Mouse (Mus musculus) limb, embryonic 12.5 days (tissue): ENCODE results near the gene Tulp4. TPM values are rescaled to one million over a fixed set of nuclear protein-coding genes. Genes with fewer than 3 reads are reported as not detected.

ENCODE experiments used
- ATAC-seq: fragments of 200-750 bp; cut with Nextera tagmentation; 2 replicates; pipeline ENCODE4 v1.8.0; 2017; ENCODE audit warnings: low read depth, moderate TSS enrichment; ENCODE audit not compliant: insufficient number of reproducible peaks, insufficient read depth, low FRiP score, low TSS enrichment
- H3K27ac ChIP-seq: fragments of 300-500 bp; sonication (generic); 2 replicates; pipeline ENCODE4 v1.5.1; 2016; ENCODE audit warnings: mild to moderate bottlenecking, moderate library complexity
- H3K27me3 ChIP-seq: fragments of 300-500 bp; sonication (generic); 2 replicates; pipeline ENCODE4 v1.6.1; 2016; ENCODE audit warnings: mild to moderate bottlenecking, moderate library complexity
- H3K36me3 ChIP-seq: fragments of 300-500 bp; sonication (generic); 2 replicates; pipeline ENCODE4 v1.6.1; 2016; ENCODE audit warnings: mild to moderate bottlenecking, moderate library complexity
- H3K4me1 ChIP-seq: fragments of 300-500 bp; sonication (generic); replicated peaks from 2 replicates; pipeline ENCODE4 v1.6.1; 2016
- H3K4me2 ChIP-seq: fragments of 300-500 bp; sonication (generic); 2 replicates; pipeline ENCODE4 v1.6.1; 2016; ENCODE audit warnings: mild to moderate bottlenecking, moderate library complexity
- H3K4me3 ChIP-seq: fragments of 300-500 bp; sonication (generic); replicated peaks from 2 replicates; pipeline ENCODE4 v1.5.1; 2016; ENCODE audit warnings: mild to moderate bottlenecking
- H3K9ac ChIP-seq: fragments of 300-500 bp; sonication (generic); replicated peaks from 2 replicates; pipeline ENCODE4 v1.6.1; 2016; ENCODE audit warnings: mild to moderate bottlenecking, moderate library complexity
- H3K9me3 ChIP-seq: fragments of 300-500 bp; sonication (generic); 2 replicates; pipeline ENCODE4 v1.6.1; 2016; ENCODE audit warnings: mild to moderate bottlenecking, moderate library complexity
- WGBS: fragments of 180-500 bp; shearing (Covaris S2); methylation state at CpG from one replicate; pipeline ENCODE4 v1.1.7; 2016; 5-methylcytosine and 5-hydroxymethylcytosine counted together
- polyA plus RNA-seq: library from polyadenylated mRNA; unstranded; fragments of >200 nt; fragmentation: Nextera tagmentation; extraction: Ambion mirVana; gene quantifications from 2 replicates; pipeline ENCODE4 v1.2.1, GENCODE M21; 2016

Tulp4 gene
- 93.0 and 103 TPM in 2 replicates for polyA plus RNA-seq

DNA sequence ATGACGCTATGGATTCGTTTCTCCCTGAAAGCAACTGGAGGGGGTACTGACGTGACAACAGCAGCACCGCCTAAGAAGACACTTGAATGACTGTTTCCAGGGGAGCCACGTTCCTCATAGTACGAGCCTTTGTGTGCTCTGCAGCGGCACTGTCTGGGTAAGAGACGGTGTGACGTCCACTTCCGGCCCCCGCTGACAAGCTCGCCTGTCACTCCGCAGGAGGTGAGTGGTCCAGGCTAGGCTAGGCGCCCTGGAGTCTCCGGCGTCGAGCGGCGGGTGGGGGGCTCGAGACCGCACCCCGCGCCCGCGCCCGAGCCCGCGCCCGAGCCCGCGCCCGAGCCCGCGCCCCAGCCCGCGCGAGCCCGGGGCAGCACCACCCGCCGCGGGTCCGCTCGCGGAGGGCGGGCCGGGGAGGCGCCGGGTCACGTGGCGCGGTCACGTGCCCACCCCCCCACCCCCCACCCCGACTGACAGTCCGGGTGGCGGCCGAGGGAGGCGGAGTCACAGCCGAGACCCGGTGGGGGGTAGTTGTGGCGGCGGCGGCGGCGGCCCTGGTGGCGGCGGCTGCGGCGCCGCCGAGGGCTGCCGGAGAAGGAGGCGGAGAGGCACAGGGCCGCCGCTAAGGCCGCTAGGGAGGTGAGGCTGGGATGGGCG is at the start of gene Tulp4:
TSS of gene Tulp4 (plus strand) at position 77 of the 654 bp plus-strand sequence.
- Histone ChIP-seq H3K9ac (peak within 1 kb of the TSS; percentile 96), H3K36me3 (peaks cover 17% of the 10 kb centered on the region), H3K27ac (peak within 1 kb of the TSS; percentile 95), H3K4me3 (peak within 1 kb of the TSS; percentile 85), H3K4me1 (peaks cover 23% of the 10 kb centered on the region), H3K4me2 (peak within 1 kb of the TSS; percentile 72), H3K9me3 (no peaks in the 10 kb centered on the region), H3K27me3 (peaks cover 4% of the 10 kb centered on the region; the same call in 1 of the 2 replicates)
- WGBS: 2% methylated on average over 36 of the region's 76 CpGs
- peak; percentile 94 for ATAC-seq

DNA sequence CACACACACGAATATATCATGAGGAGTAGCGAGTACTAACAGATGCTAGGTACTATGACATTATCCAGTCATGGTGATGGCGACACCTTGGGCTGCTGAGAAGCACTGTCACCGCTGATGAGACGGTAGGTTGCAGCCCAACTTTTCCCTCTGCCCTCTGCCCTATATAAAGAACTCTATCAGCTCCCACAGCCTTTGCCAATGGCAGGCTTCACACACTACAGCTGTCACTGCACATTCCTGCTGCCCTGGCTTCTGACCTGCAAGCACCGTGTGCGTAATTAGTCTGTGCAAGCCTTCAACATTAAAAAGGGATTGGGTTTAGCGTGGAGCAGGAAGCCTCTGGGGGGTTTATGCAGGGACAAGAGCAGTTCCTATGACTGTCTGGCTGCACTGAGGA is 43.4 kb upstream of the Tulp4 start:
- H3K4me3 ChIP-seq: no peak overlapping the region
- no peaks in the 10 kb centered on the region for H3K4me1 ChIP-seq
- H3K27me3 ChIP-seq: no peaks in the 10 kb centered on the region
- H3K9ac ChIP-seq: no peak overlapping the region
- H3K36me3 ChIP-seq: peaks cover 36% of the 10 kb centered on the region
- no peak for ATAC-seq
- H3K9me3 ChIP-seq: no peaks in the 10 kb centered on the region
- H3K4me2 ChIP-seq: no peak overlapping the region
- no peak overlapping the region for H3K27ac ChIP-seq
- WGBS: 76% methylated on average over 8 of the region's 8 CpGs

DNA sequence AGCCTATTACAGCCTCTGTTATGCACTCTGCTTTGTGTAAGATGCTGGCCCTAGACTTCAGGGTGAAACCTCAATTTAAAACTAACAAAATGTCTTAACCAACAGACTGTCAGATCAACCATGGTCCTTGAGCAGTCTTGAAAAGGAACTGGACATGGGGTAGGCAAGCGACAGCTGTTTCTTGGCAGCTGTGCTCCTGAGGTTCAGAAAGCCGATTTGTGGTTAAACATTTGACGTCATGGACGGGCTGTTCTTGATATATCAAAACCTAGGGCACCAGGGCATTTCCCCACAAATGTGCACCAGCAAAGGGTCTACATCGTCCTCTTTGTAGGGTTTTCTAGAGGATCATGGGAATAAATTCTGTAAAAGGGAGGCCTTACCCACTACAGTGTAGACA is 42.7 kb upstream of the Tulp4 start:
- Histone ChIP-seq H3K4me3 (no peak overlapping the region), H3K27me3 (no peaks in the 10 kb centered on the region), H3K27ac (no peak overlapping the region), H3K4me2 (no peak overlapping the region), H3K9ac (no peak overlapping the region), H3K36me3 (peaks cover 36% of the 10 kb centered on the region), H3K9me3 (no peaks in the 10 kb centered on the region), H3K4me1 (no peaks in the 10 kb centered on the region)
- no peak for ATAC-seq
- 78% methylated on average over 5 of the region's 5 CpGs for WGBS

DNA sequence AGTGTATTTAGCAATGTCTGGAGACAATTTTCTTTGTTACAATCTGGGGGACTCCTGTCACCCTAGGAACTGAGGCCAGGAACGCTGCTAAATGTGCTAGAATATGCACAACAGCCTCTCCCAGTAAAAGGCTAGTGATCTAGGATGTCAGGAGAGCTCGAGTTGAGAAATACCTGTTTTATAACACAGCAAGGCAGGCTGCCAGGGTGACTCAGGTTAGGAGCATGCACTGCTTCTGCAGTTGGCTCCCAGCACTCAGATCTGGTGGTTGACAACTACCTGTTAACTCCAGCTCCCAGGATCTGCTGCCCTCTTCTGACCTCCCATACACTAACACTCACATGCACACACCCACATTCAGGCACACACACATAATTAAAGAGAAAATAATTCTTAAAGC is 40.2 kb upstream of the Tulp4 start:
- no peak overlapping the region for H3K9ac ChIP-seq
- no peak for ATAC-seq
- H3K4me1 ChIP-seq: no peaks in the 10 kb centered on the region
- H3K4me2 ChIP-seq: no peak overlapping the region
- H3K36me3 ChIP-seq: peaks cover 47% of the 10 kb centered on the region
- 92% methylated on average over 2 of the region's 2 CpGs for WGBS
- no peaks in the 10 kb centered on the region for H3K9me3 ChIP-seq
- no peak overlapping the region for H3K27ac ChIP-seq
- no peak overlapping the region for H3K4me3 ChIP-seq
- no peaks in the 10 kb centered on the region for H3K27me3 ChIP-seq

DNA sequence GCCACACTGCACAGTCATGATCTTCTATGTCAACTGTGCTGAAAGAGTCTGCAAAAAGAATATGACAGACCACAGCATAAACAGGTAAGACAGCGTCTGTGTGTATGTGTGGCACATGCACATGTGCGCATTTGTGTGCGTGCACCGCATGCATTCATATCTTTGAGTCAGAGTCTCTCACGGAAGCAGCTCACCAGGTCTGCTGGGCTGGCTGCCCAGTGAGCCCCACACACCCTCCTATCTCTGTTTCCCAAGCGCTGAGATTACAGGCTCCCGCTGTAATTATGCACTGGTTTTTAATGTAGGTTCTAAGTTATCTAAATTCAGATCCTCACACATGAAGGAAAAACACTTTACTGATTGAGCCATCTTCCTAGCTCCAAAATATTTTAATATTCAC is 38.6 kb upstream of the Tulp4 start:
- no peaks in the 10 kb centered on the region for H3K9me3 ChIP-seq
- no peak for ATAC-seq
- no peak overlapping the region for H3K4me2 ChIP-seq
- H3K36me3 ChIP-seq: peaks cover 53% of the 10 kb centered on the region
- H3K9ac ChIP-seq: no peak overlapping the region
- no peaks in the 10 kb centered on the region for H3K4me1 ChIP-seq
- no peaks in the 10 kb centered on the region for H3K27me3 ChIP-seq
- H3K4me3 ChIP-seq: no peak overlapping the region
- H3K27ac ChIP-seq: no peak overlapping the region
- WGBS: 95% methylated on average over 7 of the region's 7 CpGs

DNA sequence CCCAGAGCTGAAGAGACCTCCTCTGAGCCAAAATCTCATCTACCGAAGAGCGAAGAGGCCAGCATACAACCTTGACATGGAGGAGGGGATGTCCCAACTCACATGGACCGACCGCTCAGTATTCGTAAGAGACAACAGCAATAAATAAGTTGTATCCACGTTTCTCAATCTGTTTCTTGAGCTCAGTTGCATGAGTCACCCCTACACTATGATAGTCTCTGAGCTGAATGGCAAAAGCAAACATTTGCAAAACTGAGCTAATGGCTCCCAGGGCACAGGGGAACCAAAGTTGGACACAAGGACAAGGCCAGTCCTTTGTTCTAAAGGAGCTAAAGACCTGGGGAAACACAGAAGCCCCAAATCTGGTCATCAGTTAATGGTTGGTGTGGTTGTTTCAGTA is 36.4 kb upstream of the Tulp4 start:
- Histone ChIP-seq H3K4me2 (no peak overlapping the region), H3K36me3 (peaks cover 57% of the 10 kb centered on the region), H3K27ac (no peak overlapping the region), H3K4me1 (no peaks in the 10 kb centered on the region), H3K9me3 (no peaks in the 10 kb centered on the region), H3K4me3 (no peak overlapping the region), H3K27me3 (no peaks in the 10 kb centered on the region), H3K9ac (no peak overlapping the region)
- no peak for ATAC-seq
- WGBS: 92% methylated on average over 6 of the region's 6 CpGs

DNA sequence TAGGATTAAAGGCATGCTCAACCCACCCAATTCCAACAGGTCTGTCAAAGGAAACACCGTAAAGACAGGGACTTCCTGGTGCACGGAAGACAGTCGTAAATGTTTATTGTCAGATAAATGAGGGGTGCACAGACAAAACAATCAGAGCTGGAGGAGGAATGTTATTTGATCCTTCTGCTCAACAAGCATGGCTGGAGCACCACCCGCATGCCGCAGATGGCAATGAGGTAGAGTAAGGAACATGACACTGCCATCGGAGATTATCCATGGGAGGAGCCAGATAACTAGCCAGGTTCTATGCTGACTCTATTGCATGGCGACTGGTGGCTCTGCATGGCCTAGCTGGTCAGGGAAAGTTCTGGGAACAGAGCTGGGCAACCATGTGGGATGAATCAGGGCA is 32.8 kb upstream of the Tulp4 start:
- H3K4me2 ChIP-seq: no peak overlapping the region
- no peak for ATAC-seq
- peaks cover 32% of the 10 kb centered on the region; the same call in 1 of the 2 replicates for H3K36me3 ChIP-seq
- WGBS: 29% methylated on average over 7 of the region's 7 CpGs
- no peak overlapping the region for H3K27ac ChIP-seq
- H3K9ac ChIP-seq: no peak overlapping the region
- H3K9me3 ChIP-seq: no peaks in the 10 kb centered on the region
- no peak overlapping the region for H3K4me3 ChIP-seq
- H3K27me3 ChIP-seq: no peaks in the 10 kb centered on the region
- H3K4me1 ChIP-seq: no peaks in the 10 kb centered on the region

DNA sequence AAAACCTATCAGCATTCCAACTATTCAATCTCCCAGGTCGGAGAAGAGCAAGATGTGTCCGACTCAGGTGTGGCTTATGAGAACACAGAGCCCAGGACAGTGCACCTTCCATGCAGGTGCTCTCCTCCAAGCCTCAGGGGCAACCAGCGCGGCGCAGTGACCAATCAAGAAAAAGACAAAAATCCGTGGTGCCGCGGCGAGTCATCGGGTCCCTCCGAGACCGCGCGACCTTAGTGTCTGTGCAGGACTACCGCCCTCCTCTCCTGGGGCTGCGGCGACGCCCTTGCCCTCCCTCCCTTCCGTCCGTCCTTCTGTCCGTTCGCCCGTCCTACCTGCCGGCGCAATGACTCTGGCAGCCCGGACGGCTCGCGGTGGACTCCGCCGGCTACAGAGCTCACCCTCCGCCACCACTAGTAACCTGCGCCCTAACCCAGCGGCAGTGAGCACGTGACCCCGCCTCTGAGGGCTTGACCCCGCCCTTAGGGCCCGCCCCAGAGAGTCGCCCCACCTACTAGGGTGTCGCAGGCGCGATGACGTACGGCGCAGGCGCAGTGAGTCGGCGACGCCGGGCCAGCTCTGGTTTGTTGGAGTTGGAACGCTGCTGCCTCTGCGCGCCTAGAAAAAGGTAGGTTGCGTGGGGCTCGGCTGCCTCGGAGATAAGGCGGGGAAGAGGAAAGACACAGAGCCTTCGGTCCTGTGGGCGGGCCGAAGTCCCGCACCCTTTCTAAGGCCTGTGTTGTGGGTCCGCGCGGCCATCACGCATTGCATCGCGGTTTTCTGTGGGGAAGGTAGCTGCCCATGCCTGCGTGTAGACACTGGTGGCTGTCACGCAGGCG is 26.7 kb upstream of the Tulp4 start, which contains the start of the genes Serac1 and Gtf2h5:
TSS of gene Serac1 (minus strand) at position 455 of the 836 bp plus-strand sequence.
TSS of gene Gtf2h5 (plus strand) at position 500 of the 836 bp plus-strand sequence.
- ATAC-seq: peak; percentile 97
- WGBS: under 1% methylated on average over 68 of the region's 70 CpGs

DNA sequence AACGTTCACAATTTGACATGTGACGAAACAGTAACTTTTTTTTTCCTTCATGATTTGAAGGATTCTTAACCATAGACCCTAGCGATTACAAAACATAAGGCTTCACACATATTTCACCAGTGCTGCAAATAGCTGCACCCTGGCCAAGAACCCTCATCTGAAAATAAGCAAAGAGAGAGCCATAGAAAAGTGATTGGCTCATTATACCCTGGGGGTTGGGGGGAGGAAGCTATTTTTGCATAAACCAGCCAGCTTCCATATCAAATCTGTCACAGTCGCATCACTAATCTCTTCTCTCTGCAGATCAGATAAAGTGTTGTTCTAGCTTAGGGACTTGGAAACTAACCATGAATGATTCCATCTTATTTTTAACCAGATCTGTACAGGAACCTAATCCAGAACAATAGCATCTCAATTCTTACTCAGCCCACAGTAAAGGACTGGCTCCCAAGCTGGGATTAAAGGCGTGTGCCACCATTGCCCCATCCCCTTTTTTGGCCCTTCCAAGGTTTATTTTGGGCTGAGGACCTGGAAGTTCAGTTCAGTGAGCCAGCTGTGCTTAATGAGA is 22.8 kb upstream of the Tulp4 start:
- no peak overlapping the region for H3K4me2 ChIP-seq
- H3K4me3 ChIP-seq: no peak overlapping the region
- WGBS: 93% methylated on average over 5 of the region's 5 CpGs
- no peak for ATAC-seq
- no peaks in the 10 kb centered on the region for H3K9me3 ChIP-seq
- no peaks in the 10 kb centered on the region for H3K27me3 ChIP-seq
- peaks cover 8% of the 10 kb centered on the region; the same call in 1 of the 2 replicates for H3K4me1 ChIP-seq
- H3K9ac ChIP-seq: no peak overlapping the region
- H3K27ac ChIP-seq: no peak overlapping the region
- peaks cover 50% of the 10 kb centered on the region for H3K36me3 ChIP-seq

More for the DNA sequence above, 26.7 kb upstream of the Tulp4 start, which contains the start of the genes Serac1 and Gtf2h5:
- peak within 1 kb of the TSS; percentile 75 for H3K4me3 ChIP-seq
- no peaks in the 10 kb centered on the region for H3K27me3 ChIP-seq
- H3K9me3 ChIP-seq: no peaks in the 10 kb centered on the region
- peak within 1 kb of the TSS; percentile 83 for H3K9ac ChIP-seq
- H3K27ac ChIP-seq: peak within 1 kb of the TSS; percentile 86
- peaks cover 18% of the 10 kb centered on the region for H3K36me3 ChIP-seq
- peak within 1 kb of the TSS; percentile 78 for H3K4me2 ChIP-seq
- peaks cover 8% of the 10 kb centered on the region; the same call in 1 of the 2 replicates for H3K4me1 ChIP-seq

DNA sequence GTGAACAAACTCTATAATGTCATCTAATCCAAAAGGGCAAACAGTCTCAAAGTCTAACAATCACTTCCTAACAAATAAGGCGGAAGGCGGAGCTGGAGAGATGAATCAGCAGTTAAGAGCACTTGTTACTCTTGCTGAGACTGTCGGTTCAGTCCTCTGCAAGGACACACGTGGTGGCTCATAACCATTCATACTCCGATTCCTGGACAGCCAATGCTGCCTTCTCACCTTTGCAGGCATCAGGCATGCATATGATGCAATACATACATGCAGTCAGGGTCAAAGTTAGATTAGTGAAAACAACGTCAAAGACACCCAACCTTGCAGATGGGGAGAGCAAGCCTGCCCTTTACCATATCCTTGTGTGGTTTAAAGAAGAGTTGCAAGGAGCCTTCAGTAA is 14.6 kb upstream of the Tulp4 start:
- H3K9ac ChIP-seq: no peak overlapping the region
- H3K9me3 ChIP-seq: no peaks in the 10 kb centered on the region
- no peaks in the 10 kb centered on the region for H3K4me1 ChIP-seq
- H3K4me3 ChIP-seq: no peak overlapping the region
- no peak overlapping the region for H3K4me2 ChIP-seq
- no peaks in the 10 kb centered on the region for H3K27me3 ChIP-seq
- peaks cover 33% of the 10 kb centered on the region; the same call in 1 of the 2 replicates for H3K36me3 ChIP-seq
- WGBS: 93% methylated on average over 6 of the region's 6 CpGs
- H3K27ac ChIP-seq: no peak overlapping the region
- no peak for ATAC-seq

DNA sequence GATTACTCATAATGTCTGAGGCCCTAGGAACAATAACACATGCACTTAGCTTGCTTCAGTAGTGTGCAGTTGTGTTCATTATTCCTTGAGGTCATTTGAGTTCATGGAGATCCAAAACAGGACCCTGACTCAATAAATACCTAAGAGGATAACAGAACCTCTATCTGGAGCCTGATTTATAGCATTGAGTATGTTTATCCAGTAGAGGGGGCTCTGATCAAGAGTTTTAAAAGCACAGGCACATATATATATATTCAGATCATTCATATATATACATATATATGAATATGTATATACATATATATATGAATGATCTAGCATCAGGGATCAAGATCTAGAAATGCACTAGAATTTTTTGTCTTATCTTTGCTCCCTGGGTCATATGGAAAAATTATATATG is 10.7 kb upstream of the Tulp4 start:
- Histone ChIP-seq H3K4me1 (no peaks in the 10 kb centered on the region), H3K4me2 (no peak overlapping the region), H3K9me3 (no peaks in the 10 kb centered on the region), H3K4me3 (no peak overlapping the region), H3K27ac (no peak overlapping the region), H3K36me3 (peaks cover 17% of the 10 kb centered on the region; the same call in 1 of the 2 replicates), H3K9ac (no peak overlapping the region), H3K27me3 (no peaks in the 10 kb centered on the region)
- no peak for ATAC-seq
